Mouse (Mus musculus) CH12.LX (cell line): ENCODE measurements around the gene Cul9.

Experiments used
- BHLHE40 ChIP-seq: IDR thresholded peaks from 2 replicates; pipeline ENCODE4 v1.6.1; 2011; ENCODE audit warnings: mild to moderate bottlenecking, low read depth, low read length, improper control_type of control experiment
- CHD1 ChIP-seq: IDR thresholded peaks from 2 replicates; pipeline ENCODE4 v1.6.1; 2012; ENCODE audit warnings: low read depth, low read length, improper control_type of control experiment, inconsistent platforms
- CTCF ChIP-seq, 2 experiments: IDR thresholded peaks in 1 of 2; conservative IDR thresholded peaks in 1 of 2; 2 replicates each; pipeline ENCODE4 v1.5.1; 2011 to 2012; ENCODE audit warnings: low read depth in 2 of 2, low read length in 2 of 2, improper control_type of control experiment in 1 of 2, inconsistent platforms in 1 of 2, mild to moderate bottlenecking in 1 of 2, moderate library complexity in 1 of 2
- ELF1 ChIP-seq: IDR thresholded peaks from 2 replicates; pipeline ENCODE4 v1.6.1; 2014; ENCODE audit warnings: low read depth, mild to moderate bottlenecking, inconsistent platforms, low read length, improper control_type of control experiment
- EP300 ChIP-seq: IDR thresholded peaks from 2 replicates; pipeline ENCODE4 v1.6.1; 2011; ENCODE audit warnings: low read length, improper control_type of control experiment
- MAFK ChIP-seq: IDR thresholded peaks from 2 replicates; pipeline ENCODE4 v1.6.1; 2011; ENCODE audit warnings: low read length, improper control_type of control experiment; ENCODE audit not compliant: insufficient replicate concordance
- MAX ChIP-seq: IDR thresholded peaks from 2 replicates; pipeline ENCODE4 v1.6.1; 2011; ENCODE audit warnings: low read length, improper control_type of control experiment
- MAZ ChIP-seq: IDR thresholded peaks from 2 replicates; pipeline ENCODE4 v1.6.1; 2012; ENCODE audit warnings: low read depth, mild to moderate bottlenecking, inconsistent platforms, low read length, improper control_type of control experiment, moderate library complexity
- NRF1 ChIP-seq: IDR thresholded peaks from 2 replicates; pipeline ENCODE4 v1.6.1; 2014; ENCODE audit warnings: low read depth, mild to moderate bottlenecking, inconsistent platforms, low read length, improper control_type of control experiment, moderate library complexity
- POLR2A ChIP-seq: IDR thresholded peaks from 2 replicates; pipeline ENCODE4 v1.6.1; 2011; ENCODE audit warnings: low read depth, mild to moderate bottlenecking, improper control_type of control experiment, low read length
- POLR2AphosphoS2 ChIP-seq: IDR thresholded peaks from 2 replicates; pipeline ENCODE4 v1.6.1; 2011; ENCODE audit warnings: low read depth, low read length, improper control_type of control experiment
- RCOR1 ChIP-seq: conservative IDR thresholded peaks from 2 replicates; pipeline ENCODE4 v1.6.1; 2012; ENCODE audit warnings: low read depth, mild to moderate bottlenecking, inconsistent platforms, low read length, improper control_type of control experiment
- USF1 ChIP-seq: IDR thresholded peaks from 2 replicates; pipeline ENCODE4 v1.6.1; 2014; ENCODE audit warnings: low read depth, mild to moderate bottlenecking, inconsistent platforms, low read length, improper control_type of control experiment
- ZC3H11A ChIP-seq: IDR thresholded peaks from 2 replicates; pipeline ENCODE4 v1.6.1; 2012; ENCODE audit warnings: low read depth, mild to moderate bottlenecking, inconsistent platforms, low read length, improper control_type of control experiment

DNA sequence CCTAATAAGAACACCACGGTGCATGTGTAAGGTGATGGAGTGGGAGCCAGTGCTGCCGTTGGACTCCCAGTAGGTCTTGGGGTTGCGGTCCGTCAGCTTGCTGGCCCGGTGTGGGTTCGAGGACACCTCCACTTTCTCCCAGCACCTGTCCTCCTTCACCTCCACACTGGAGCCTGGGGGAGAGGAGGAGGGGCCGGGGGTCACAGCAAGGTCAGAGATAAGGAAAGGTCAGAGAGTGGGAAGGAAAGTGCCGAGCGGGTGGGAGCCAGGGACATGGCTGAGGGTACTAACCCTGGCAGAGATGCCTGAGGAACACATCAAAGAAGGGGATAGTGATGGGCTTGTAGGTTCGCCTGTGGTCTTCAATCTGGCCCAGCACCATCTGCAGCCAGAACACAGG, 21.1 kb downstream of the Cul9 start:
- no peak for TF ChIP-seq BHLHE40
- TF ChIP-seq ELF1, result no peak
- no peak for TF ChIP-seq CTCF (conservative IDR thresholded peaks at IDR 0.05 in 1 of 2, IDR thresholded peaks at IDR 0.05 in 1 of 2; ENCODE audit: low read depth in 2 of 2, low read length in 2 of 2)
- TF ChIP-seq POLR2A, result no peak
- no peak for TF ChIP-seq EP300
- TF ChIP-seq USF1, result no peak
- no peak for TF ChIP-seq RCOR1
- no peak for TF ChIP-seq CHD1
- TF ChIP-seq POLR2AphosphoS2, result no peak
- no peak for TF ChIP-seq ZC3H11A
- no peak for TF ChIP-seq MAX
- no peak for TF ChIP-seq MAFK
- no peak for TF ChIP-seq NRF1
- no peak for TF ChIP-seq MAZ
